Mouse (Mus musculus): ENCODE results near the gene Ube2d2b. TPM values are rescaled to one million over a fixed set of nuclear protein-coding genes. Genes with fewer than 3 reads are reported as not detected.

Gene Ube2d2b
- polyA plus RNA-seq, 1 experiment: not detected

DNA sequence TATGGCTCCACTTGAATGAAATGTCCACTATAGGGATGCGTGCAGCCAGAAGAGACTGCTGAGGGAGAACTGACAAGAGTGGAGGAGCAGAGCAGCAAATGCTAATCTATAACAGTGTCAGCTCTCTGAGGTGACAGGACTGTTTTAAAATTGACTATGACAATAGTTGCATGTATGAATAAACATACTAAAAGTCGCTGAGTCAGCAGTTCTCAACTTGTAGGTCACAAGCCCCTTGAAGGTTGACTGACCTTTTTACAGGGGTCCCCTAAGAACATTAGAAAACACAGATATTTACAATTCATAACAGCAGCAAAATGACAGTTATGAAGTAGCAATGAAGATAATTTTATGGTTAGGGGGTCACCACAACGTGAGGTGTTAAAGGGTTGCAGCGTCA lies 19.1 kb downstream of the Ube2d2b start:
- H3K4me3 ChIP-seq (ENCODE audit: insufficient read depth, low read length): no peak overlapping the region
- H3K4me1 ChIP-seq (ENCODE audit: control insufficient read depth, insufficient read depth, low read length): peaks cover 20% of the 10 kb centered on the region
- no peak for TF ChIP-seq CTCF (IDR thresholded peaks at IDR 0.05; ENCODE audit: low read depth, low read length)
- TF ChIP-seq POLR2A (IDR thresholded peaks at IDR 0.05; ENCODE audit: borderline replicate concordance, low read depth, low read length): no peak

DNA sequence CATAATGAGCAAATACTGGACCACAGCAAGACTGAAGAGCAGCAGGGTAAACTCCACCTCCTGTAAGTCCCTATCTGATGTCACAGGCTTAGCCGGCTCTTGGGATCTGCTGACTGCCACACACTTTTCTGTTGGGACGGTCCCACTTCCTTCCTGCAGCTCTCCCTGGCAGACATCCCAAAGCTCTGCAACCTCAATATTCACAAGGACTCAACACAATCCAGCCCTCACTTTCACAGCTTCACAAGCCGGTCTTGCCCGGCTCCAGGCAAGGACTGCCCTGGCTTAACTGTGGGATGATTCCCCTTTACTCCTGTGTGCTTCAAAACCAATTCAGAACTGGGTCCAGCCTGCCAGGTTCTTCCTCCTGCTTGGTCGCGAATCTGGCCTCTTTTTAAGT lies 23.9 kb downstream of the Ube2d2b start:
- TF ChIP-seq CTCF (IDR thresholded peaks at IDR 0.05; ENCODE audit: low read depth, low read length): no peak
- TF ChIP-seq POLR2A (IDR thresholded peaks at IDR 0.05; ENCODE audit: borderline replicate concordance, low read depth, low read length): no peak
- Histone ChIP-seq H3K27ac (ENCODE audit: insufficient read depth, low read depth, low read length) (peak overlapping the region; percentile 41), H3K4me3 (ENCODE audit: insufficient read depth, low read length) (peak overlapping the region; percentile 36), H3K4me1 (ENCODE audit: control insufficient read depth, insufficient read depth, low read length) (peaks cover 31% of the 10 kb centered on the region)

More for the DNA sequence above, 19.1 kb downstream of the Ube2d2b start:
- H3K27ac ChIP-seq (ENCODE audit: insufficient read depth, low read depth, low read length): no peak overlapping the region

DNA sequence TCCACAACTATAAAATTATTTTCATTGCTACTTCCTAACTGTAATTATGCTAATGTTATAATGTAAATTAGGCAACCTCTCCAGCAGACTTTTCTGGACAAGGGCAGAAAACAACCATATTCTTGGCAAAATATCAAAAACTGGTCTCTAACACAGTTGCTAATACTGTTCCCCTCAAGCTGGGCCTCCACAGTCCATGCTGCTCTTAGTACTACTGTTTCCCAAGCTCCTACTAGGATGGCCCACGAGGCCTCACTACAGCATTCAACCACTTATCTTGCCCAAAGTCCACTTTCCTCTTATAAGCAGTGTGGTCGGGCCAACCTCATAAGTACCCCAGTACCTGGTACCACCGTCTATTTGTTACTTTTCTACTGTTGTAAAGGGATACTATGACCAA lies 24.7 kb downstream of the Ube2d2b start:
- peaks cover 31% of the 10 kb centered on the region for H3K4me1 ChIP-seq (ENCODE audit: control insufficient read depth, insufficient read depth, low read length)
- H3K4me3 ChIP-seq (ENCODE audit: insufficient read depth, low read length): no peak overlapping the region
- TF ChIP-seq CTCF (IDR thresholded peaks at IDR 0.05; ENCODE audit: low read depth, low read length) (no peak), POLR2A (IDR thresholded peaks at IDR 0.05; ENCODE audit: borderline replicate concordance, low read depth, low read length) (no peak)
- H3K27ac ChIP-seq (ENCODE audit: insufficient read depth, low read depth, low read length): no peak overlapping the region

DNA sequence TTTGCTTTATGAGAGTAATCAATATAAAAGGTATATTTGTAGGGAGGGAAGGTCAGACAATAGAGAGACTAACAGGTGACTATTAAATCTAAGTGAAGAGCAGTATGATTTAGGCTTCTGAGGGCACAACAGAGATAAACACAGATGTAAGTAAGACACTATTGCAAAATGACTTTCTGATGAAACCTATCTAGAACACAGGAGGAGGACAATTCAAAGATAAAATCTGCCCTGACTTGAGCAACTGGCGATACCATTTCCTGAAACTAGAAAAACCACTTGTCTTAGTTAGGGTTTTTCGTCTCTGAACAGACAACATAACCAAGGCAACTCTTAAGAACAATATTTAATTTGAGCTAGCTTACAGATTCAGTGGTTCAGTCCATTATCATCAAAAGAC lies 25.6 kb downstream of the Ube2d2b start:
- H3K27ac ChIP-seq (ENCODE audit: insufficient read depth, low read depth, low read length): no peak overlapping the region
- H3K4me3 ChIP-seq (ENCODE audit: insufficient read depth, low read length): no peak overlapping the region
- H3K4me1 ChIP-seq (ENCODE audit: control insufficient read depth, insufficient read depth, low read length): peaks cover 31% of the 10 kb centered on the region
- TF ChIP-seq POLR2A (IDR thresholded peaks at IDR 0.05; ENCODE audit: borderline replicate concordance, low read depth, low read length) (no peak), CTCF (IDR thresholded peaks at IDR 0.05; ENCODE audit: low read depth, low read length) (no peak)

DNA sequence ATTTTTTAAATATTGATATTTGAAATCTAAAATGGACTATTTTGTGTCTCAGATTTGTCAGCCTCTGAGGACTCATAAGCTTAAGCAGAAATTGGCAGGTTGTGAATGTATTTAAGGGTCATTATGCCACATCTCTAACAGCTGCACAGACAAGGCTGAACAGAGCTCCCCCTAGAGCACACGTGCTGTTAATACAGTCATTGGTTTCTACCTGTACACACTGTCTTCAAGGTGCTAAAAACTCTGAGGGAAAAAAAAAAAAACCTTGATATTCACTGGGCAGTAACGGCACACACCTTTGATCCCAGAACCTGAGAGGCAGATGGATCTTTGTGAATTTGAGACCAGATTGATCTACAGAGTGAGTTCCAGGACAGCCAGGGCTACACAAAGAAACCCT lies 29.1 kb downstream of the Ube2d2b start:
- TF ChIP-seq POLR2A (IDR thresholded peaks at IDR 0.05; ENCODE audit: borderline replicate concordance, low read depth, low read length) (no peak), CTCF (IDR thresholded peaks at IDR 0.05; ENCODE audit: low read depth, low read length) (no peak)
- H3K4me1 ChIP-seq (ENCODE audit: control insufficient read depth, insufficient read depth, low read length): peaks cover 14% of the 10 kb centered on the region
- H3K27ac ChIP-seq (ENCODE audit: insufficient read depth, low read depth, low read length): no peak overlapping the region
- H3K4me3 ChIP-seq (ENCODE audit: insufficient read depth, low read length): no peak overlapping the region

DNA sequence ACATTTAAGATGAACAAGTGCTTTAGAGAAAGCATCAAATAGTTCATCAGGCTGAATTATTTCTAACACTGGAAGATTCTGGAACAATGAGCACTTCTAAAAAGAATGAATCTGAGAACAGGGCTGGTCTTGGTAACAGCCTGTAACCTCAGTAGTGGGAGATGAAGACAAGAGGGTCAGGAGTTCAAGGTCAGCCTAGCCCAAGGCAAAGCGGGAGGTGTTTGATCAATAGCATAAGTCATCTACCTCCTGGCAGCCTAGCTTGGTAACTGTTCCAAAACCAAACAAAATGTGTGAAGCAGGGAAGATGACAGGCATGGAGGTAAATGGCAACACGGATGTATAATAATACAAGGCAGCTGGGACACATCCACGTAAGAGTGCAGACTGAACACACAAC lies 34.1 kb downstream of the Ube2d2b start:
- H3K4me1 ChIP-seq (ENCODE audit: control insufficient read depth, insufficient read depth, low read length): peaks cover 17% of the 10 kb centered on the region
- no peak overlapping the region for H3K4me3 ChIP-seq (ENCODE audit: insufficient read depth, low read length)
- H3K27ac ChIP-seq (ENCODE audit: insufficient read depth, low read depth, low read length): no peak overlapping the region
- TF ChIP-seq CTCF (IDR thresholded peaks at IDR 0.05; ENCODE audit: low read depth, low read length) (no peak), POLR2A (IDR thresholded peaks at IDR 0.05; ENCODE audit: borderline replicate concordance, low read depth, low read length) (no peak)

DNA sequence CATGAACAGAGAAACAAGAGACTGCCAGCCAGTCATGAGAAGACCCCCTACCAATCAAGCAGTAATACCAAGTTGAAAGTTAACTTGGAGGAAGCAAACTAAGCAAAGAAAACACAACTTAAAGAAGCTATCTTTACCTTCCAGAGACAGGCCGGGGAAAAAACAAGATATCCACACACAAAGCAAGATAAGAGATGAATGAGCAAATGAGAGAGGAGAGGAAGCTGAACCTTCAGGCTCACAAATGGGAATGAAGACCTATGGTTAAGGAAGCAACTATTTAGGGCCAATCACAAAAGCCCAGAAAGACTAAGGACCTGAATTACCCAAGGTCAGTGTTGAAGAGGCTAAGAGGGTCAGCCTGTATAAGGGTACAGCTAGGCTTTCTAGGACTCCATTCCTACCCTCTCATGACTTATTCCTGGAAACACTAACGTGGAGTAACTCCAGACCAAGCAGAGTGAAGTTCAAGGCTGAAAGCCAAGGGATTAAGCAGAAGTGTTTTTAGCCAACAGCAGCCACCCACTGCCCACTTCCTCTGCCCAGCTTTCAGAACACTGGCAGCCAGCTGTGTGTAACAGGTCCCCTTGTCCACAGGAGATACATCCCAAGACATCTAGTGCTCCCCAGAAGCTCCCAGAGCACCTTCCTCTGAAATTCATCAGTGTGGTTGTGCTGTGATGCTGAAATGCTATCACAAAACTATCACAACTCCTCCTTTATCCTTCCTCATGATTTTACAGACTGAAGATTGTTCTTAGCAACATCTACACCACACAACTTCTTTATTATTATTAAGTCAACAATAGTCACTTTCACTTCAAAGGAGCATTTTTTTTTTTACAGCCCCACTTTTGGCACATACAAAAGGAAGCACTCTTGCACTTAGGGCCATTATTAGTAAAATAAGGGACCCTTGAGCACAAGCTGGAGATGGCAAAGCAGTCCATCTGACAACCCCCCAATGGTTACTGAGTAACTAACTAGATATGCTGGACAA lies 36.5 kb downstream of the Ube2d2b start:
- TF ChIP-seq POLR2A (IDR thresholded peaks at IDR 0.05; ENCODE audit: borderline replicate concordance, low read depth, low read length) (no peak), CTCF (IDR thresholded peaks at IDR 0.05; ENCODE audit: low read depth, low read length) (no peak)
- Histone ChIP-seq H3K4me3 (ENCODE audit: insufficient read depth, low read length) (no peak overlapping the region), H3K4me1 (ENCODE audit: control insufficient read depth, insufficient read depth, low read length) (peaks cover 27% of the 10 kb centered on the region), H3K27ac (ENCODE audit: insufficient read depth, low read depth, low read length) (peak overlapping the region; percentile 45)

DNA sequence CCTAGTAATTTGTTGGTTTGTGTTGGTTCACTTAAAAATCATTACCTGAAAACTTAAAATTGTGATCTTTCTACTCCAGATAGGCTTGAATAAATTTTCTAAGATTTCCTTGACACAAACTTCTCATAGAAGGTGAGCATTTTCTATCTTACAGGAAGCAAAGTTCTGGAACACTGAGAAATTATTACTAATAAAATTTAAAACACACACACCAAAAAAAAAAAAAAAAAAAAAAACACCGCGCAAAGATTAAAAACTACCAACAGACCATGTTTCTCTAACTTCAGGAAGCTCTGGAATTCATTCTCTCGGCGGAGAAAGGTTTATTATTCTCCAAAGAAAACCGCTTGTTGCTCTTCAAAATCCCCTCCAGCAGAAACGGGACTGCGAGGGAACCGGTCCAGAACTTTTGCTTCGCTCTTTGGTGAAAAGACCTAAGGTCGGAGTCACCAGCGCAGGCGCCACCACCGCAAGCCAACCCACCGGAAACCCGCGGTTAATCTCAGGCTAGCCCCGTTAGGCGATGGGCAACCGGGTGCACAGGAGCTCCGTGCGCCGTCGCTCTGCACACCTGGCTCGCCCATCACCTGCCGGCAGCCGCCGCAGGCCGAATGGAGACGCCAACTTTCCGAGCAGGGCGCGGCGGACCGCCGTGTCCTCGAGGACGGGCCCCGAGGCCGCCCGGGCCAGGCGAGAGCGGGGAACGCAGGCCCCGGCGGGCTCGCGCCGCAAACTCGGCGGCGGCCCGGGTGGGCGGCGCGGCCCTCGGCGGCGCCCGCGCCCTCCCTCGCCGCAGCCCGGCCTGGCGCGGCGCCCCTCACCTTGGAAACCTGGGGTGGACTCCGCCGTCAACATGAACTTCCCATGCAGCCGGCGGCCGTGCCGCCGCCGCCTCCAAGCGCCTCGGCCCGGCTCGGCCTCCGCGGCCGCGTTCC lies 38.3 kb downstream of the Ube2d2b start:
- no peak for TF ChIP-seq CTCF (IDR thresholded peaks at IDR 0.05; ENCODE audit: low read depth, low read length)
- no peak for TF ChIP-seq POLR2A (IDR thresholded peaks at IDR 0.05; ENCODE audit: borderline replicate concordance, low read depth, low read length)
- peak overlapping the region; percentile 82 for H3K4me3 ChIP-seq (ENCODE audit: insufficient read depth, low read length)
- peaks cover 35% of the 10 kb centered on the region for H3K4me1 ChIP-seq (ENCODE audit: control insufficient read depth, insufficient read depth, low read length)
- H3K27ac ChIP-seq (ENCODE audit: insufficient read depth, low read depth, low read length): peak overlapping the region; percentile 88

DNA sequence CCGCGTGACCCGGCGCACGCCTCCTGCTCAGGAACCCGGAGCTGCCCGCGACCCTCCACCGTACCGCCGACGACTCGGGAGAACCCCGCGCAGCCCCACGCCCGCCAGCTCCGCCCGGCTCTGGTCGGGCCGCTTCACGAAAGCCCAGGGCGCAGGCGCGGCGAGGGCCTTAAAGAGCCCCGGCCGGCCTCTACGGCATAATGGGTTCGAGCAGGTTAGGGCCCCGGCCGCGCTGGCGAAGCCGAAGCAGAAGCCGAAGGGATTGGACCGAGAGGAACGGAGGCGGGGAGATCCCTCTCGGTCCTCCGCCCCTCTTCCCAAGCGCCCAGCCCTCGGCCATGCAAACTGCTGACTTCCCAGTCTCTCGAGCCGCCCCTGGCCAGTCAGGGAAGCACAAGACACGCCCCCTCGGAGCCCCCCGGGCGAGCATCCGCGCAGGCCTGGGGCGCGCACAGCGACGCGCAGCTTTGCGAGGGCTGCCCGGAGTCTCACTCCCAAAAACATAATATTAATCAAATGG lies 39.1 kb downstream of the Ube2d2b start:
- 0 out of 2 replicates have a peak, but pooled peaks have one; percentile 48 for TF ChIP-seq POLR2A (IDR thresholded peaks at IDR 0.05; ENCODE audit: borderline replicate concordance, low read depth, low read length)
- TF ChIP-seq CTCF (IDR thresholded peaks at IDR 0.05; ENCODE audit: low read depth, low read length): no peak
- Histone ChIP-seq H3K4me3 (ENCODE audit: insufficient read depth, low read length) (peak overlapping the region; percentile 82), H3K27ac (ENCODE audit: insufficient read depth, low read depth, low read length) (peak overlapping the region; percentile 88), H3K4me1 (ENCODE audit: control insufficient read depth, insufficient read depth, low read length) (peaks cover 40% of the 10 kb centered on the region)
